Mouse (Mus musculus): ENCODE measurements around the gene 4833439L19Rik. TPM values are rescaled to one million over a fixed set of nuclear protein-coding genes. Genes with fewer than 3 reads are reported as not detected.

Gene 4833439L19Rik
- polyA plus RNA-seq, 1 experiment from 2014 or later, result 202 TPM

GRCm38 (mm10) chr13:54575489-54575888 lies 10.3 kb upstream of the 4833439L19Rik start:
- peak overlapping the region; percentile 93 for H3K27ac ChIP-seq

GRCm38 (mm10) chr13:54574854-54575481 lies 9.7 kb upstream of the 4833439L19Rik start, which contains the start of gene Arl10:
Gene Arl10 (plus strand): TSS chr13:54575015.
- peak within 1 kb of the TSS; percentile 88 for H3K4me3 ChIP-seq
- peak; percentile 86 for DNase-seq (ENCODE audit: extremely low spot score, low spot score)
- under 1% methylated on average over 55 of the region's 55 CpGs for WGBS
- no peaks in the 10 kb centered on the region for H3K9me3 ChIP-seq
- peaks cover 19% of the 10 kb centered on the region for H3K27me3 ChIP-seq (ENCODE audit: poor library complexity, severe bottlenecking)
- peaks cover 39% of the 10 kb centered on the region for H3K36me3 ChIP-seq (replicated peaks)
- H3K4me1 ChIP-seq, result peaks cover 38% of the 10 kb centered on the region
- peak within 1 kb of the TSS; percentile 93 for H3K27ac ChIP-seq

More at GRCm38 (mm10) chr13:54575489-54575888, 10.3 kb upstream of the 4833439L19Rik start:
- peak; percentile 30 for DNase-seq (ENCODE audit: extremely low spot score, low spot score)
- 5% methylated on average over 19 of the region's 19 CpGs for WGBS
- H3K4me3 ChIP-seq, result peak overlapping the region; percentile 88
- no peaks in the 10 kb centered on the region for H3K9me3 ChIP-seq
- H3K4me1 ChIP-seq, result peaks cover 38% of the 10 kb centered on the region
- peaks cover 45% of the 10 kb centered on the region for H3K36me3 ChIP-seq (replicated peaks)
- H3K27me3 ChIP-seq (ENCODE audit: poor library complexity, severe bottlenecking), result peaks cover 19% of the 10 kb centered on the region

- Histone ChIP-seq H3K27ac (no peak overlapping the region), H3K4me1 (peaks cover 38% of the 10 kb centered on the region), H3K4me3 (no peak overlapping the region), H3K9me3 (no peaks in the 10 kb centered on the region), H3K27me3 (ENCODE audit: poor library complexity, severe bottlenecking) (peaks cover 19% of the 10 kb centered on the region), H3K36me3 (replicated peaks) (peaks cover 16% of the 10 kb centered on the region)
- DNase-seq (ENCODE audit: extremely low spot score, low spot score), result no peak
- 88% methylated on average over 4 of the region's 4 CpGs for WGBS
Observed at GRCm38 (mm10) chr13:54572621-54573020, 7.4 kb upstream of the 4833439L19Rik start.

GRCm38 (mm10) chr13:54571637-54572036 lies 6.4 kb upstream of the 4833439L19Rik start:
- H3K9me3 ChIP-seq, result no peaks in the 10 kb centered on the region
- H3K4me1 ChIP-seq, result peaks cover 32% of the 10 kb centered on the region
- peaks cover 6% of the 10 kb centered on the region for H3K36me3 ChIP-seq (replicated peaks)
- WGBS, result 59% methylated on average over 2 of the region's 2 CpGs
- no peak for DNase-seq (ENCODE audit: extremely low spot score, low spot score)
- no peak overlapping the region for H3K27ac ChIP-seq
- H3K27me3 ChIP-seq (ENCODE audit: poor library complexity, severe bottlenecking), result peaks cover 19% of the 10 kb centered on the region
- H3K4me3 ChIP-seq, result no peak overlapping the region

- WGBS, result 78% methylated on average over 4 of the region's 4 CpGs
- Histone ChIP-seq H3K27ac (no peak overlapping the region), H3K9me3 (no peaks in the 10 kb centered on the region), H3K27me3 (ENCODE audit: poor library complexity, severe bottlenecking) (peaks cover 19% of the 10 kb centered on the region), H3K4me3 (no peak overlapping the region), H3K36me3 (replicated peaks) (no peaks in the 10 kb centered on the region), H3K4me1 (peaks cover 26% of the 10 kb centered on the region)
- DNase-seq (ENCODE audit: extremely low spot score, low spot score), result no peak
Observed at GRCm38 (mm10) chr13:54570736-54571135, 5.5 kb upstream of the 4833439L19Rik start.

GRCm38 (mm10) chr13:54569282-54569681 lies 4.0 kb upstream of the 4833439L19Rik start:
- DNase-seq (ENCODE audit: extremely low spot score, low spot score), result no peak
- Histone ChIP-seq H3K4me3 (no peak overlapping the region), H3K27ac (no peak overlapping the region), H3K9me3 (no peaks in the 10 kb centered on the region), H3K36me3 (replicated peaks) (no peaks in the 10 kb centered on the region), H3K27me3 (ENCODE audit: poor library complexity, severe bottlenecking) (peaks cover 17% of the 10 kb centered on the region), H3K4me1 (peaks cover 22% of the 10 kb centered on the region)
- WGBS, result 51% methylated on average over 1 of the region's 1 CpGs

- peaks cover 8% of the 10 kb centered on the region for H3K27me3 ChIP-seq (ENCODE audit: poor library complexity, severe bottlenecking)
- DNase-seq (ENCODE audit: extremely low spot score, low spot score), result no peak
- H3K27ac ChIP-seq, result no peak overlapping the region
- H3K36me3 ChIP-seq (replicated peaks), result peaks cover 5% of the 10 kb centered on the region
- no peaks in the 10 kb centered on the region for H3K9me3 ChIP-seq
- WGBS, result 42% methylated on average over 5 of the region's 5 CpGs
- H3K4me3 ChIP-seq, result no peak overlapping the region
- H3K4me1 ChIP-seq, result peaks cover 27% of the 10 kb centered on the region
Observed at GRCm38 (mm10) chr13:54568380-54568779, 3.1 kb upstream of the 4833439L19Rik start.

GRCm38 (mm10) chr13:54565594-54566345 lies 535 bp upstream of the 4833439L19Rik start:
- Histone ChIP-seq H3K9me3 (no peaks in the 10 kb centered on the region), H3K27ac (peak overlapping the region; percentile 96), H3K27me3 (ENCODE audit: poor library complexity, severe bottlenecking) (no peaks in the 10 kb centered on the region), H3K4me1 (peaks cover 19% of the 10 kb centered on the region), H3K4me3 (peak overlapping the region; percentile 97), H3K36me3 (replicated peaks) (peaks cover 31% of the 10 kb centered on the region)
- DNase-seq (ENCODE audit: extremely low spot score, low spot score), result peak; percentile 58
- WGBS, result 37% methylated on average over 8 of the region's 8 CpGs

- WGBS, result 14% methylated on average over 45 of the region's 45 CpGs
- H3K27ac ChIP-seq, result peak overlapping the region; percentile 96
- H3K4me1 ChIP-seq, result peaks cover 19% of the 10 kb centered on the region
- peak; percentile 45 for DNase-seq (ENCODE audit: extremely low spot score, low spot score)
- H3K9me3 ChIP-seq, result no peaks in the 10 kb centered on the region
- H3K4me3 ChIP-seq, result peak overlapping the region; percentile 97
- no peaks in the 10 kb centered on the region for H3K27me3 ChIP-seq (ENCODE audit: poor library complexity, severe bottlenecking)
- H3K36me3 ChIP-seq (replicated peaks), result peaks cover 44% of the 10 kb centered on the region
Observed at GRCm38 (mm10) chr13:54564232-54565200, 719 bp downstream of the 4833439L19Rik start.

GRCm38 (mm10) chr13:54562562-54562961 lies 2.7 kb downstream of the 4833439L19Rik start:
- DNase-seq (ENCODE audit: extremely low spot score, low spot score), result no peak
- Histone ChIP-seq H3K27me3 (ENCODE audit: poor library complexity, severe bottlenecking) (no peaks in the 10 kb centered on the region), H3K36me3 (replicated peaks) (peaks cover 63% of the 10 kb centered on the region), H3K4me3 (no peak overlapping the region), H3K4me1 (peaks cover 19% of the 10 kb centered on the region), H3K27ac (no peak overlapping the region), H3K9me3 (no peaks in the 10 kb centered on the region)
- 88% methylated on average over 7 of the region's 7 CpGs for WGBS

- no peak for DNase-seq (ENCODE audit: extremely low spot score, low spot score)
- 93% methylated on average over 7 of the region's 7 CpGs for WGBS
- Histone ChIP-seq H3K27me3 (ENCODE audit: poor library complexity, severe bottlenecking) (no peaks in the 10 kb centered on the region), H3K9me3 (no peaks in the 10 kb centered on the region), H3K36me3 (replicated peaks) (peaks cover 83% of the 10 kb centered on the region), H3K4me1 (peaks cover 15% of the 10 kb centered on the region), H3K4me3 (no peak overlapping the region), H3K27ac (no peak overlapping the region)
Observed at GRCm38 (mm10) chr13:54560608-54561007, 4.6 kb downstream of the 4833439L19Rik start.

GRCm38 (mm10) chr13:54559656-54560055 lies 5.6 kb downstream of the 4833439L19Rik start:
- Histone ChIP-seq H3K9me3 (no peaks in the 10 kb centered on the region), H3K27me3 (ENCODE audit: poor library complexity, severe bottlenecking) (no peaks in the 10 kb centered on the region), H3K4me3 (no peak overlapping the region), H3K27ac (no peak overlapping the region), H3K36me3 (replicated peaks) (peaks cover 92% of the 10 kb centered on the region), H3K4me1 (peaks cover 10% of the 10 kb centered on the region)
- DNase-seq (ENCODE audit: extremely low spot score, low spot score), result no peak
- WGBS, result 96% methylated on average over 2 of the region's 2 CpGs
